Mouse (Mus musculus) midbrain, embryonic 16.5 days (tissue): ENCODE data around the gene Gm49369. TPM values are rescaled to one million over a fixed set of nuclear protein-coding genes. Genes with fewer than 3 reads are reported as not detected.

Experiments used
- ATAC-seq: fragments of 200-750 bp; cut with Nextera tagmentation; 2 replicates; pipeline ENCODE4 v1.8.0; 2017; ENCODE audit warnings: moderate TSS enrichment
- H3K27ac ChIP-seq: fragments of 300-500 bp; sonication (generic); 2 replicates; pipeline ENCODE4 v1.5.1; 2014; ENCODE audit warnings: mild to moderate bottlenecking, low read length, mixed read lengths
- H3K27me3 ChIP-seq: fragments of 300-500 bp; sonication (generic); 2 replicates; pipeline ENCODE4 v1.6.1; 2014; ENCODE audit warnings: low read depth, low read length, mixed read lengths; ENCODE audit not compliant: control insufficient read depth, insufficient read depth
- H3K36me3 ChIP-seq: fragments of 300-500 bp; sonication (generic); 2 replicates; pipeline ENCODE4 v1.6.1; 2014; ENCODE audit warnings: mild to moderate bottlenecking, low read length, moderate library complexity, mixed read lengths; ENCODE audit not compliant: control insufficient read depth, insufficient read depth
- H3K4me1 ChIP-seq: fragments of 300-500 bp; sonication (generic); 2 replicates; pipeline ENCODE4 v1.6.1; 2014; ENCODE audit warnings: mild to moderate bottlenecking, low read length, mixed read lengths; ENCODE audit not compliant: control insufficient read depth, insufficient read depth
- H3K4me2 ChIP-seq: fragments of 300-500 bp; sonication (generic); 2 replicates; pipeline ENCODE4 v1.6.1; 2014; ENCODE audit warnings: mild to moderate bottlenecking, low read length, mixed read lengths
- H3K4me3 ChIP-seq: fragments of 300-500 bp; sonication (generic); 2 replicates; pipeline ENCODE4 v1.5.1; 2014; ENCODE audit warnings: low read depth, mild to moderate bottlenecking, low read length, moderate library complexity, mixed read lengths
- H3K9ac ChIP-seq: fragments of 300-500 bp; sonication (generic); 2 replicates; pipeline ENCODE4 v1.6.1; 2014; ENCODE audit warnings: low read depth, low read length, mixed read lengths
- H3K9me3 ChIP-seq: fragments of 300-500 bp; sonication (generic); replicated peaks from 2 replicates; pipeline ENCODE4 v1.6.1; 2014; ENCODE audit warnings: mild to moderate bottlenecking, low read length, mixed read lengths; ENCODE audit not compliant: control insufficient read depth, poor library complexity, severe bottlenecking
- WGBS: fragments of 180-500 bp; shearing (Covaris S2); extraction: QIAGEN DNeasy Blood & Tissue Kit; methylation state at CpG from one replicate; pipeline ENCODE4 v1.1.7; 2014; 5-methylcytosine and 5-hydroxymethylcytosine counted together
- polyA plus RNA-seq: library from polyadenylated mRNA; unstranded; fragments of >200 nt; fragmentation: Nextera tagmentation; extraction: Ambion mirVana; gene quantifications from 2 replicates; pipeline ENCODE4 v1.2.1, GENCODE M21; 2015

Gm49369 gene
- 2.5 and 3.4 TPM in 2 replicates for polyA plus RNA-seq

DNA sequence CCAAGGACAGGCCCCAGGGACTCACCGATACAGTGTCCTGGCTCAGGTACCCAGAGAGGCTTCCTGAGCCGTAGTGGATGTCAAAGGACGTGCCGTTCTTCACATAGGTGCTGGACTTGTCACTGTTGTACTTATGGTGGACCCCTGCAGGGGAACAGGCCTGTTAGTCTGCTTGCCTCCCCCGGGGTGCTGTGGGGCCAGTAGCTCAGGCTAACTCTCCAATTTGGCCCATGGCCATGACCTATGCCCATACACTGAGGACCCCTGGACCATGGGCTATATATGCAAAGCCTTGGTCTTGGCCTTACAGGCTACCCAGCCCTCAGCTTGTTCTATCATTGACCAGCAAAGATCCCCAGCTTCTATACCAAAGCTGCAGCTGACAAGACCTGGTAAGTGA lies at the start of gene Gm49369:
Gene Gm49369, minus strand, starts transcription at position 101 of the 400 bp plus-strand sequence.
- Histone ChIP-seq H3K27me3 (no peaks in the 10 kb centered on the region), H3K27ac (no peak within 1 kb of the TSS), H3K4me2 (no peak within 1 kb of the TSS), H3K9ac (no peak within 1 kb of the TSS), H3K4me1 (peaks cover 18% of the 10 kb centered on the region), H3K36me3 (peaks cover 44% of the 10 kb centered on the region), H3K9me3 (no peaks in the 10 kb centered on the region), H3K4me3 (no peak within 1 kb of the TSS)
- no peak for ATAC-seq
- WGBS = 98% methylated on average over 5 of the region's 5 CpGs

DNA sequence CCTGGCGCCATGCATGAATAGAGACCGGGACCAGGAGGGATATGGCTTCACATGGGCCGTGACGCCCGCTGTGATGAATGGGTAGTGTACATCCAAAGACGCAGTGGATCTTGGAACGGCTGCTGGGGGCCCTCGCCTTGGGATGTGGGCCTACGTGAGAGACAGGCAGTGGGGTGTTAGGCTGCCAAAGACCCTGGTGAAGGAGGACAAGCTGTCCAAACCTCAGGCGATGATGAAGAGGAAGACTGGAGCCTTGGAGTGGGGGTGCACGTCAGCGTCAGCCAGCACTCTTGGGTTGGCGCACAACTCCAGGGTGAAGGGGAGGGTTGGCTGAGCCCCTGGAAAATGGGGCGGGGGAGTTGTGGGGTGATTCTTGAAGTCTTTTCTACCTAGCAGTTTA lies 48.6 kb upstream of the Gm49369 start:
- no peaks in the 10 kb centered on the region for H3K9me3 ChIP-seq
- H3K27ac ChIP-seq = no peak overlapping the region
- 87% methylated on average over 14 of the region's 14 CpGs for WGBS
- H3K9ac ChIP-seq = no peak overlapping the region
- no peak for ATAC-seq
- no peaks in the 10 kb centered on the region for H3K36me3 ChIP-seq
- no peak overlapping the region for H3K4me3 ChIP-seq
- H3K4me1 ChIP-seq = 0 out of 2 replicates have a peak, but pooled peaks cover 2% of the 10 kb centered on the region
- no peak overlapping the region for H3K4me2 ChIP-seq
- no peaks in the 10 kb centered on the region for H3K27me3 ChIP-seq

DNA sequence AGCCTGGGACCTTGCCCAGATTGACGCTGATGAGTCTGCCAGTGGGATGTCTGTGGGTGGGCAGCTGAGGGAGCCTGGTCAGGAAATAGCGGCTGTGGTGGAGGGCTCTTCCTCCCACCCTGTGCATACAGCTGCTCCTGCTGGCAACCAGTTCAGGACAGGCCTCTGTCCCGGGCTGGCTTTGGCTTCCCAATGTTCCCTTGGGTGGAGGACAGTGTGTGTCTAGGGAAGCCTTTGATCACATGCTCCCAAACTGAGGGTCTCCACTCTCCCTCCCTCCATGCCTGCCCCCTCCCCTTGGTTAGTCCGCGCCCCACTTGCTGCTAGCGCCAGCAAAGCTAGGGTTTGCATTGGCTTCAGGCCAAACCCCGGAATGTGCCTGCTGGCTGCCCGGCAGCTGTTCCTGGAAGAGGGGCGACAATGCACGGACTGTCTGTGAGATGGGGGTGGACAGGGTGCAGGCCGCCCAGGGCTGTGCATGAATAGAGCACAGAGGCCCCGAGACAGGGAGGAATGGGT lies 47.8 kb upstream of the Gm49369 start:
- H3K4me3 ChIP-seq = no peak overlapping the region
- H3K9me3 ChIP-seq = no peaks in the 10 kb centered on the region
- H3K4me1 ChIP-seq = 0 out of 2 replicates have a peak, but pooled peaks cover 2% of the 10 kb centered on the region
- 48% methylated on average over 12 of the region's 12 CpGs for WGBS
- no peak overlapping the region for H3K9ac ChIP-seq
- H3K27me3 ChIP-seq = no peaks in the 10 kb centered on the region
- no peaks in the 10 kb centered on the region for H3K36me3 ChIP-seq
- H3K4me2 ChIP-seq = no peak overlapping the region
- peak; percentile 73 for ATAC-seq
- H3K27ac ChIP-seq = no peak overlapping the region

DNA sequence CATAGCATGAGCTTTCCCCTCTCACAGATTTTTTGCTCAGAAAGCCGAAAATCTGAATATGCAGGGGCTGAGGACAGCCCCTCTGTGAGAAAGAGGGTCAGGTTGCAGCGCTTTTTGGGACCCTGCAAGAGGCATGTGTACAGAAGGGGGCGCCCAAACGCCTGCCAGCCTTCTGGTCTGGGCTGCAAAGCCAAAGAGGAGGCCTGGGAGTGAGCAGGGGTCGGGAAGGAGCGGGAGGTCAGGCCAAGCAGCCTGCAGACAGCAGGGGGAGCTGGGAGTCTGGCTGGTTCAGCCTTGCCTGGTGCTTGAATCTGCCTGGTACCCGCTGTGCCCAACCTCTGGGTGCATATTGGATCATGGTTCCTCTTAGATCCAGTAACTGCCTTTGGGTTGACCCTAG lies 45.7 kb upstream of the Gm49369 start:
- Histone ChIP-seq H3K4me3 (no peak overlapping the region), H3K9me3 (no peaks in the 10 kb centered on the region), H3K27me3 (no peaks in the 10 kb centered on the region), H3K9ac (no peak overlapping the region), H3K4me2 (no peak overlapping the region), H3K36me3 (no peaks in the 10 kb centered on the region), H3K27ac (no peak overlapping the region), H3K4me1 (0 out of 2 replicates have a peak, but pooled peaks cover 2% of the 10 kb centered on the region)
- no peak for ATAC-seq
- 4% methylated on average over 7 of the region's 7 CpGs for WGBS

DNA sequence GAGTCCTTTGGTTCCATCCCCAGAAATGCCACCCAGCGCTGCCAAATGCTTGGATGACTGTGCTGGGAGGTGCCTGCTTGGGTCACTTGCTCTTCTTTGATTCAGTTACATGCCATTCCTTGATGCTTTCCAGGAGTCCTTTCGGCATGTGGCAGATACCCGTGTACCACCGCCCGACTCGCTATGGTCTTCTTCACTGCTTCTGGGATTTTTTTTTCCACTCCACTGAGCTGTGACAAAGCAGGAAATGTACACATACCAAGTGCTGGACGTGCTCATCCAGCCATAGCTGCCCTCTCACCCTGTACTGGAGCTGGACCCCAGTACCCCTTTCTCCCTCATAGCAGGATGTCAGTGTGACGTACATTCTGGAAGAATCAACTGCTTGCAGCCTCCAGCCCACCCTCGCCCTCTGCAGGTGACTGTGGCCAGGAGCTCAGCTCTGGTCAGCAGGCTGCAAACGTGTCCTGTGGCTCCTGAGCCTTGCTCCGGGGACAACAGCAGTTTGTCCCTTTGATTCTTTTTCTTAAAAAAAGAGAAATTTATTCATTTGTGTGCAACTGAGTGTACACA lies 43.3 kb upstream of the Gm49369 start:
- Histone ChIP-seq H3K4me2 (no peak overlapping the region), H3K9ac (no peak overlapping the region), H3K36me3 (no peaks in the 10 kb centered on the region), H3K27me3 (no peaks in the 10 kb centered on the region), H3K9me3 (no peaks in the 10 kb centered on the region), H3K27ac (no peak overlapping the region), H3K4me3 (no peak overlapping the region), H3K4me1 (0 out of 2 replicates have a peak, but pooled peaks cover 2% of the 10 kb centered on the region)
- no peak for ATAC-seq
- 40% methylated on average over 11 of the region's 11 CpGs for WGBS

DNA sequence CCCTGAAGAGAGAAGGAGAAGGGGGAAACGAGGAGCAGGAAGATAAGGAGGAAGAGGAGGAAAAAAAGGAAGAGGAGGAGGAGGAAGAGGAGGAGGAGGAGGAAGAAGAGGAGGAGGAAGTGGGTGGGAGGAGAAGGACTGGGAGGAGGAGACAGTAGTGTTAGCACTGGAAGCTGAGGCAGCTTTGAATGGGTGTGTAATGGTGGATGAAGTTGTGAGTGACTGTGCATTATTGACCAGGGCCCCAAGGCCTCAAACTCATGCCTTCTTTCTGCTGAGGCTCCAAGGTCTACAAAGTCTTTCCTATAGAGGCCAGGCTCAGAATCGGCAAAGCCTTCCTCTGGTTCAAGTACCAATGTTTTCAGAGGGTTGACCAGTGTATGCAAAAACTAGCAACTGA lies 39.4 kb upstream of the Gm49369 start:
- Histone ChIP-seq H3K27me3 (no peaks in the 10 kb centered on the region), H3K4me1 (no peaks in the 10 kb centered on the region), H3K9ac (no peak overlapping the region), H3K4me3 (no peak overlapping the region), H3K4me2 (no peak overlapping the region), H3K36me3 (no peaks in the 10 kb centered on the region), H3K27ac (no peak overlapping the region), H3K9me3 (no peaks in the 10 kb centered on the region)
- 69% methylated on average over 2 of the region's 2 CpGs for WGBS
- no peak for ATAC-seq

DNA sequence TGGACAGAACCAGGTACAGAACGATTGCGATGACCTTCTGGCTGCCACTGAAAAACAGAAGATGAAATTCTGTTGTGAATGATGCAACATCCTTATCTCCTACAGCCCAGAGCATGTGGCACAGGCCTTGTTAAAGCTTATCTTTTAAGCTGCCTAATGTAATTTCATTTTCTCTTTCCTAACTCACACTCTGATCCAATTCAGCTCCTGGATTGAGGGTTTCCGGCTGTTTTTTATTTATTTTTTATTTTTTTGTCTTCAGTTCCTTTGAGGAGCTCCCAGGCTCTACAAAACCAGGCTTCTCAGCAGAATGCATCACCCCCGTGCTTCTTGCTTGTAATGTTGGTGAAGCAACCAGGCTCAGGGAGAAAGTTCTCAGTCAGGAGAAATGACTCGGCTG lies 37.4 kb upstream of the Gm49369 start:
- no peaks in the 10 kb centered on the region for H3K36me3 ChIP-seq
- H3K27me3 ChIP-seq = no peaks in the 10 kb centered on the region
- no peaks in the 10 kb centered on the region for H3K4me1 ChIP-seq
- WGBS = 78% methylated on average over 5 of the region's 5 CpGs
- H3K9me3 ChIP-seq = no peaks in the 10 kb centered on the region
- H3K9ac ChIP-seq = no peak overlapping the region
- no peak overlapping the region for H3K4me2 ChIP-seq
- no peak overlapping the region for H3K27ac ChIP-seq
- H3K4me3 ChIP-seq = no peak overlapping the region
- no peak for ATAC-seq

DNA sequence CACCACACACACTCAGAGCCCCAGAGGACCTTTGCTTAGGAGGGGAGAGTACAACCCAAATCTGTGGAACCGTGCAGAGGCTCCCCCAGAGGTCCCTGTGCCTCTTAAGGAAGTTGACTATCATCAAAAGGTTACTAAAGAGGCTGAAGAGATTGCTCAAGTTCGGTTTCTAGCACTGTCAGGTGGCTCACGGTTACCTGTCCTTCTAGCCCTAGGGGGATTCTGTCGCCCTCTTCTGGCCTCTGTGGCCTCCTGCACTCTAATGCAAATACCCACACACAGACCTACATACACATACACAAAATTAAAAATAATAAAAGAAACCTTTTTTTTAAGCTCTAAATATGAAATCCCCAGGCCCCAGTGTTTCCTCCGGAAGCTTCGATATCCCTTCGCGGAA lies 36.2 kb upstream of the Gm49369 start:
- H3K9me3 ChIP-seq = no peaks in the 10 kb centered on the region
- no peak overlapping the region for H3K27ac ChIP-seq
- H3K4me3 ChIP-seq = no peak overlapping the region
- no peaks in the 10 kb centered on the region for H3K27me3 ChIP-seq
- no peaks in the 10 kb centered on the region for H3K4me1 ChIP-seq
- no peak for ATAC-seq
- H3K4me2 ChIP-seq = no peak overlapping the region
- H3K36me3 ChIP-seq = no peaks in the 10 kb centered on the region
- H3K9ac ChIP-seq = no peak overlapping the region
- 91% methylated on average over 8 of the region's 8 CpGs for WGBS

DNA sequence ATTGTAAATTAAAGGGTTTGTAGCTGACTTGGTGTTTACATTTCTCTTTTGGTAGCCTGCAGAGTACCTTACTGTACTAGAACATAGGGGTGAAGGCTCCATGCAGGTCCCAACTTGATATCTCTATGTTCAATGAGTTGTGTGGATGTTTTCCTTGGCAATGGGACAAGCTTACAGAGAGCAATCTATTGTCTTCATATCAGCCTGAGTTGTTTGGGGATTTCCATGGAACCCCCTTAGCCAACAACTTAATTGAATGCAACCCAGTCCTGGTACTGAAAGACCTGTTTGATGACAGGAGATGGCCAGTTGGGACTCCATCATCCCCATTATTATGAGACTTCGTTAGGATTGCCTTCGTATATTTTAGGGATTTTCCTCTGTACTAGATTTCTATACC lies 35.6 kb upstream of the Gm49369 start:
- 95% methylated on average over 2 of the region's 2 CpGs for WGBS

More for the DNA sequence above, 35.6 kb upstream of the Gm49369 start:
- H3K4me2 ChIP-seq = no peak overlapping the region
- no peak overlapping the region for H3K27ac ChIP-seq
- no peaks in the 10 kb centered on the region for H3K27me3 ChIP-seq
- H3K9me3 ChIP-seq = no peaks in the 10 kb centered on the region
- H3K4me1 ChIP-seq = no peaks in the 10 kb centered on the region
- no peak for ATAC-seq
- no peak overlapping the region for H3K4me3 ChIP-seq
- H3K36me3 ChIP-seq = no peaks in the 10 kb centered on the region
- no peak overlapping the region for H3K9ac ChIP-seq
